Mouse (Mus musculus) brain, adult 2 months (tissue): ENCODE results near the gene Psmd13.

ENCODE experiments used
- DNase-seq: peaks from one replicate; pipeline ENCODE4 v3.0.0; 2011; ENCODE audit warnings: low read depth, low spot score

Psmd13 gene

DNA sequence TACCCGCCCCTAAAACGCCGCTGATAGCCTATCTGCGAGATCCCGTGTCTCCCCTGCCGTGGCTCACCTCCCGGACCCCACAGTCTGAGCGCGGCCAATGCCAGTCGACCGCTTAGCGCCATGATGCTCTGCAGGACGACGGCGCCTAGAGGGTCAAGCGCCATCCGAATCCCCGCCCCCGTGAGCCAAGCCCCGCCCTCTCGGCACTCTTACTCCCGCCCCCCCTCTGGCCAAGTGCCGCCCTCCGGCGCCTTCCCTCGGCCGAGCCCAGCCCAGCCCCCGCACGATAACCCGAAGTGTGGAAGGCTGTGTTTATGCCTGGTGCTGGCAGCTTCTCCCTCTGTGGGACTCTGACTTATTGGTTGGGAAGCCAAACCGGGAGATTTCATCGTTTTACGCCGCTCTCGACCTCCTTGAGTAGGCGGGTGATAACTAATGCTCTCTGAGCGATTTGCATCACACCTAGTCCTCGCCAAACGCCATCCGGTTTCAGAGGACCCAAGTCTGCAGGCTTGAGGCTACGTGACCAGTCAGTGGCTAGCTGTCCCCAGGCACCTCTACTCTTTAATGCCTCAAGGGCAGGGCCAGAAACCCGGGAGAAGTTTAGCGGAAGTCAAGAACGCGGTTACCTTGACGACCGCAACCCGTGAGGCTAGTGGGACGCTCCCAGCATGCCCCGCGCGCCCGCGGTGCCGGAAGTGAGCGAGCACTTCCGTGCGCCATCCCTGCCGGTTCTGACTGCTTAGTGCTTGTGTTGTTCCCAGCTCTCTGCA lies at the start of gene Psmd13, which contains the start of gene Sirt3:
Psmd13 (plus strand) TSS at position 273 of the 773 bp plus-strand sequence.
Sirt3 (minus strand) TSS at position 614 of the 773 bp plus-strand sequence.
- peak; percentile 98 for DNase-seq

DNA sequence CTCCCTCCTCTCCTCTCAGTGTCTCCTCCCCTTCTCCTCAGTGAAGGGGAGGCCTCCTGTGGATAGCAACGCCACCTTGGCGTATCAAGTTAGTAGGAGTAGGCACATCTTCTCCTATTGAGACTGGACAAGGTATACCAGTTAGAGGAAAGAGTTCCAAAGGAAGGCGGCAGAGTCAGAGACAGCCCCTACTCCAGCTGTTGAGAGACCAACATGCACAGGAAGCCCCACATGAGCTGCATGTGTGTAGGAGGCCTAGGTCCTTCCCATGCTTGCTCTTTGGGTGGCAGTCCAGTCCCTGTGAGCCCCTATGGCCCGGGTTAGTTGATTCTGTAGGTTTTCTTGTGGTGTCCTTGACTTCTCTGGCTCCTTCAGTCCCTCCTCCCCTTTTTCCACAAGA lies 48.4 kb upstream of the Psmd13 start:
- DNase-seq, result no peak

DNA sequence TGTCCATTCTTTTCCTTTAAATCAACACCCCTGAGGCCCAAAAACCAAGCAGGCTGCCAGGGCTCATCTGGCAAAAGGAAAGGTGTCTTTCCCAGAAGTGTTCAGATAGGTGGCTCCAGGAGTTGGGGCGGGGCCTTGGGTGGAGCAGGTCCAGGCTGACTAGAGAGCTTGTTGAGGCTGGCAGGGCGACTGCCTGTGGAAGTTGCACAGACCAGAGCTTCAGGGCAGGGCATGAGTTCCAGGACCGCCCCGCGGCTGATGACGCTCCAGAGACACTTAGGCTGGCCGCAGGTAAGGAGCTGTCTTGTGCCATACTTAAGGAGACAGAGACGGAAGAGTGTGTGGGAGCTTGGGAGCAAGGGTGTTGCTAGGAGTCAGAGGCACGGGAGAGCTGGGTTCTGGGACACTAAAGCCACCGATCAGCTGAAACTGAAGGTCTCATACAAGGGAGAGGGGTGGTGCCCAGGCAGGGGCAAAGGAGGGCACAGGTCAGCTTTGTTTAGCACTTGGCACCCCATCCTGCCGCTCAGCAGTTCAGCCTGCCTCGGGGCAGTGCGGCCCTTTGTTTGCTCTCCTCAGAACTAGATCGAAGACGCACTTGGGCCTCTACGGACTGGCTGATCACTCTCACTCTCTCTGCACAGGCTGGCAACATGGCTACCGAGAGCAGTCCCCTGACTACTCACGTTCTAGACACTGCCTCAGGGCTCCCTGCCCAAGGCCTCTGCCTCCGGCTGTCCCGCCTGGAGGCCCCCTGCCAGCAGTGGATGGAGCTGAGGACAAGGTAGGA lies 46.6 kb upstream of the Psmd13 start, which contains the start of gene Urah:
Urah (plus strand) TSS at position 51 of the 790 bp plus-strand sequence.
- DNase-seq, result no peak

DNA sequence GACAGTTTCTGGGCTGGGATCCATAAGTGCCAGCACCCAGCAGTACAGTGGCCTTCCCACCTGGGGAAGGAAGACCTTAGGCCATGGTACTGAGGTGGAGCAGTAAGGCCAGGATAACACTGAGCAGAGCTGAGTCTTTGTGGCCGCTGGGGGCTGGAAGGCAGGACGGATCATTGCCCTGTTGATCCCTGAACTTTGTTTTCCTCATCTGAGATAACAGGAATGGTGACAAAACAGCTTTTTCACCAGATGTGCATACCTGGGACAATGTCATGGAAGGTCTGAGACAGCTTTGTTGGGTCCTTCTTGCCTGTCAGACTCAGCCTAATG lies 46.0 kb upstream of the Psmd13 start:
- DNase-seq, result no peak

DNA sequence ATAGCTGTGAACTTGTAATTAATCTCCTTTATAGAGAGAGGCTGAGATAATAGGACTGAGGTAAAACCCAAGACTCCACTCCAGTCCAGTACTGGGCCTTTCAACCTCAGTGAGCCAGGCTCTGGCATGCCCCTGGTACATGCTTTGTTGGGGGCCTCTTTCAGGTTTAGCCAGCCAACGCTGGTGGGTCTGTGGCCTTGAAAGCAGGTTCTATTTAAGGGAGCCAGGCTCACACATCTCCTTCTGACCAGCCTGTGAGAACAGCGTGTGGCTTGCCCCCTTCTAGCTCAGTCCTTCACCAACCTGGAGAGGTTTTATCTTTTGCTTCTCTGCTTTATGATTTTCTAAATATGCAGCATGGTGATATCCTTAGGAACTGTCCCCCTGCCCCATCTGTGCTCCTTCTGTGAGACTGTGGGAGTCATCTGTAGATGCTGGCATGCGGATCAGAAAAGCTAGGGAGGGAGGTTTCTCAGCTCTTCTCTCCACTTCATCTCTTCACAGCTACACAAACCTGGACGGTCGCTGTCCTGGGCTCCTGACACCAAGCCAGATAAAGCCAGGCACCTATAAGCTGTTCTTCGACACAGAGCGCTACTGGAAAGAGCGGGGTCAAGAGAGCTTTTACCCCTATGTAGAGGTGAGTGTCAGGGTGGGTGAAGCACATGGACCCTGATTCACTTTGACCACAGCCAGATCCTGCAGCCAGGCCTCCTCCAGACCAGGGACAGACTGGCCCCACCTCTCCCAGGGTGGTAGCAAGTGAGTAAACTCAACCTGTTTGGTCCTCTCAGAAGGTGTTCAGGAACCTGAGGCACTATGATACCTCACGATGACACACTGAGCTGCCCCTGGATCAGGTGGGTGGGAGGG lies 45.3 kb upstream of the Psmd13 start:
- DNase-seq, result peak; percentile 74

DNA sequence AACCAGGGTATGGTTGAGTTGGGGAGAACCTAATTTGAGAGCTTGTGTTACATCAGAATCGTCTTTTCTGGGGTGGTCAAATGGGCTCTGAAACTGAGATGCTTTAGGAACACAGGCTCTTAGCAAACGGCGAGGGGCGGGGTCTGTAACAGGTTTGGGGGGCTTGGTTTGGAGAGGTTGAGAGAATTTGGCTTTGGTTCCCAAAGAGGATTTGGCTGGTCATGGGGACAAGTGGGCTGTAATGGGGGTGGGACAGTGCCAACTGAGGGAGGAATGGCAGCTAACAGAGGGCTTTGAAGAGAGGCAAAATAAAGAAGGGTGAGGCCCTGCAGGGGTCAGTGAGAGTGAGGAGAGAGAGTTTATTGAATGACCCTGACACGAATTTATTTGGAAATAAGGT lies 42.2 kb upstream of the Psmd13 start:
- DNase-seq, result no peak

DNA sequence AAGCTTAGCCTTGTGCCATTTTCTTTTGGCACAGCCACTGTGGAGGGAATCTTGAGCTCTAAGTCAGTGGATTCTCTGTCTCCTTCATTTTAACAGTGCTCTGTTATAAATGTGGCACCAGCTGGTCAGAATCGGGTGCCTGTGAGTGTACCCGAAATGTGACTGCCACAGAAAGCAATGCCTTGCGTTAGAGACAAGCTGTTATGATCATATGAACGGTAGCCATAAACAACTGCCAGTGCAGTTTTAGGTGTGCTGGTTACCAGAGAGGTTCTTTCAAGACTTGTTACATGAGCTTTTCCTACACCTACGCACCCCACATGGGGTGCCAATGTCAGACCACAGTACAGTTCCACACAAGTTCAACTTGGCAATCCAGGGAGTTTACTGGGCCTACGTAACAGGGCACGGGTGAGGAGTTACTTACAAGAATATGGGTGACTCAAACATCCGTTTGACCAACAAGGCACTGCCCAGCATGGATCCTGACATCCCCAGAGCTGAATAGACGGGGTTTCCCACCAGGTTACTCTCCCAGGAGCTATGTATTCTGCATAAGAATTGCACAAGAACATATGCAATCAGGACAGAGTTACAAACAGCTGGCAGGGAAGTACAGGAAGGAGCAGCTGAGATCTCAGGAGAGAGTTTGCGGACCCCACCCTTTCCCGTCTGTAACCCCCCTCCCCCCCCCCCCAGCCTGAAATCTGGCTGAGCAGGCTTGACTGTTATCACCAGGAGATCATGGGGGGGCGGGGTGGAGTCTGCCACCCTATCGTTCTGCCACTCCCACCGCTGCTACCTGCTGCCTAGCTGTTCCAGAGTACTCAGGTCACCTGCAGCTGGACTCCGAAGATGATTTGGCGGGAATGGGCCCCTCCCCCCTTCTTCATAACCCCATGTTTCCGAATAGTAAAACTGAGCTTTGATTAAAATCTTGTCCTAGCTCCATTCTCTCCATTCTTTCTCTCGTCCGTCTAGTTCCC lies 40.7 kb upstream of the Psmd13 start:
- peak; percentile 55 for DNase-seq

DNA sequence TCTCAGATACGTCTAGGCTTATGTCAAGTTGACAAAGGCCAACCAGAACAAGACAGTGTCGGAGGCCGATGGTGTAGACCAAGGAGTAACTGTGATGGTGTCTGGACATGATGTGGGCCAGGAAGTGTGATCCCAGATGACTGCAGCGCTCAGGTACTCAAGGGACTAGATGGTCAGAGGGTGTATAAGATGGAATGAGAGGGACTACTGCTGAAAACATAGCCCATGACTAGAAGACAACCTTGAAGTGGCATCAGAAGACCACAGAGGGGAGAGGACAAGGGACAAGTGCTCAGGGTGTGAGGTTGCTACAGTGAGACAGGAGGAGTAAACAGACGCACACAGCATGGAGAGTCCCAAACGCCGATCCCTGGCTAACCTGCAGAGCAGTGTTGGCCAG lies 38.0 kb upstream of the Psmd13 start:
- DNase-seq, result no peak

DNA sequence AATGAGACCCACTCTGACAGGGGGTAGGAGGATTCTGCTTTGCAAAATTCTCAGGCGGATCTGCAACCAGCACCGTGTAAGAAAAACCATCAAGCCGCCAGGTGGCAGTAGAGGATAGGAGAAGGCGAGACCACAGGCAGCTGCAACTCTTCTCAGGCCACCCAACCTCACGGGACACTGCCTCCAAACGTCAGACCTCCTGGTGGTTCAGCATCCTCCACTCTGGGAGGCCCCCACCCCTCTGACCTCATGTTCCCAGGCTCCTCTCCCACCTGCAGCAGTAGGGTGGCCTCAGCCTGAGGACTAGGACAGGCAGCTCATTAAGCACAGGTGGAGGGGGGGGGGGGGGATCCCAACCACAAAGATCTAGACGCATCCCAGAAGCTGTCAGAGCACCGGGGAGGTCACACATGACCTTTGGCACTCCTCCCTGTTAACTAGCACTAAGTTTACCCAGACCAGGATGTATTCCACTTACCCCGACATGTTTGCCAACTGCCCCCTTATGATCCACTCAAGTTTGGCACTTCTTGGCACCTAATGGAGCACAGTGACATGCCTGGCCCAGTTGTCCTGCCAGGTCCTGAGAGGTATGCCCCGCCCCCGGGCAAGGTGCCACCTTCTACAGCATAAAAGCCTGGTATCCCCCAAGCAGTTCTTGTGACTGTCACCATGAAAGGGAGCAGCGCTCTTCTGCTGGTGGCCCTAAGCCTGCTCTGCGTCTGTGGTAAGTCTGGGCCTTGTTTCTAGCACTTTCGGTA lies 36.7 kb upstream of the Psmd13 start, which contains the start of gene Scgb1c1:
Scgb1c1 (plus strand) TSS at position 643 of the 761 bp plus-strand sequence.
- DNase-seq, result peak; percentile 93

DNA sequence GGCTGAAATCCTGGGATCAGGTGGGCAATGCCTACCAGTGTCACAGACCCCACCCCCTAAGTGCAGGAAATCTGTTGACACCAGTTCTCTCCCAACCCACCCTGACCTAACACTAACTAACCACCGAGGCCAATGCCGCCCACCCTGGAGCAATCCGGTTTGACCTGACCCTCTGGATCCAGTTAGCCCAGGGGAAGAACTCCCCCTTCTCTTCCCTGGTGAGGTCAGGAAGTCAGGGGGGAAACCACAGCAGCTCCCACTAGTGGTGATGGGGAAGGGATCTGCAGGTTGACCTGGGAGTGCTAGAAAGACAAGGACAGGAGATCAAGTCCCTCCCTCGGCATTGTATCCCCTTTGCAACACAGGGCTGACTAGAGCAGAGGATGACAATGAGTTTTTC lies 36.1 kb upstream of the Psmd13 start:
- no peak for DNase-seq

DNA sequence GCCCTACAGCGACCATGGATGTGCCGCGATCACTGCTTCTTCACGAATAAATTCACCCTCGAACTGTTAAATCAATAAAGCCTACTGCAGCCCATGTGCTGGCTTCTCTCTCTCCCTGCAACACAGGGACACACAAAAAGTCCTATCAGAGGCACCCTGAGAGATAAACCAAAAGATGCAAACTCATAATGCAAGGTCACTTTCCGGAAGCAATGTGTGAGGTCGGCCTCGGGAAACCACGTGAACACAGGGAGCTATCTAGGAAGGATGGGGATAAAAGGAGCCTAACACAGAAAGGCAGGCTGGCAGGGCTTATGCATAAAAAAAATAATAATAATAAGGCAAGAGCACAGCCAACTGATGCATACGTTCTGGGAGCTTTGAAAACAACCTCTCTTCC lies 35.1 kb upstream of the Psmd13 start:
- no peak for DNase-seq

DNA sequence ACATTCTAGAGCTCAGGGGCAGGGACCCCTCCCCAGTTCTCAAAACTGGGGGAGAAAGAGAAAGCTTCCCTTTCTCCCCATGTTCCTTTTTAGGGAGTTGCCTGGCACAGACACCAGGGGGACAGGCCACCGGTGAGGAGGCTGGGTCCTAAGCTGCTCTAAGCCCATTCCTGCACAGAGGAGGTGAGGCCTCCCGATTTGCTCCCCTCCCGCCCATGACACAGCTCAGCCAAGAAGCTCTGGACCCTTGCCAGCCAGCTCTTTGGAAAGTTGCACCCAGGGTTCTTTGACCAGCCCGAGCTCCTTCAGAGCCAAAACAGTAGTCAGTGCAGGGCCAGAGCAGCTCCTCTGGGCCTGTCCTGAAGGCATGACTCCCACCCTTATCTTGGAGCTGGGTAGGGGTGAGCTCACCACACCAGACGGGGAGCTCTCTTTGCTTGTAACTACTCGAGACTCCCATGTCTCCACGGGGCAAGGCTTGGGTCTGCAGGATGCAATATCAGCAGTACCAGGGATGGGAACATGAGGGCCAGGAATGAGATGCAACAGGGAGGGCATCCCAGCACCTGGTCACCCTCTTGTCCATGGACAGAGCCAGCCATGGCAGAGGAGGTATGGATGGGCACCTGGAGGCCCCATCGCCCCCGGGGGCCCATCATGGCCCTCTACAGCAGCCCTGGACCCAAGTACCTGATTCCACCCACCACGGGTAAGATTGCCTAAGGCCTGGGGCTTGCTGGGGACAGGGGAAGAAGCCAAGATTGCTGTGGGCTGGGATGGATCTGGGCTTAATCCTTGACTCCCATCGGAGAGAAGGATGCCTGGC lies 33.8 kb upstream of the Psmd13 start, which contains the start of gene Odf3:
Odf3 (plus strand) TSS at position 51 of the 826 bp plus-strand sequence.
- no peak for DNase-seq

DNA sequence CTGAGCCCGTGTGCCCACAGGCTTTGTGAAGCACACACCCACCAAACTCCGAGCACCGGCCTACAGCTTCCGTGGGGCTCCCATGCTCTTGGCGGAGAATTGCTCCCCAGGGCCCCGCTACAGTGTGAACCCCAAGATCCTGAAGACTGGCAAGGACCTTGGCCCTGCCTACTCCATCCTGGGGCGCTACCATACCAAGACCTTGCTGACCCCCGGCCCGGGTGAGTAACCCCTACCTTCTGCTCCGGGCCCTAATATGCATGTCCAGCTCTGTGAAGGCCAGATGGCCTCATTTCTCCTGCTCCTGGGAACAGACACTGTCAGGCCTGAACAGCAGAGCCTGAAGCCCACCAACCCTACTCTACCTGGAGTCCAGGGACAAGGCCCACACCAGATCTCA lies 33.2 kb upstream of the Psmd13 start:
- no peak for DNase-seq

DNA sequence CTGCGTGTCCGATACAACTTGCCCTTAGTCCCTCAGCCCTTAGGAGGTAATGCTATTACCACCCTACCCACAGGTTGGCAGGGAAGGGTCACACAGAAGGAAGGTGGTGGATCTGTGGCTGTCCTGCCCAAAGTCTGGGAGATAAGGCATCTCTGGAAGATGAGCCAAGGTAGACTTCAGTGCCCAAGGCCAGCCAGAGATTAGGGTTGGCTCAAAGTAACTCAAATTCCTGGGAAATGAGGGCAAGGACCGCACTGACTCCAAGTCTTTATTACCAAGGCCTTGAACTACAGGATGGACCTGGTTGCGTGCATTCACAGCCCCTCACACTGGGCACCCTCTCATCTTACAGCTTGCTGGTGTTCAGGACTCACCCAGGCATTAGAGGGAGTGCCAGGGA lies 29.9 kb upstream of the Psmd13 start:
- no peak for DNase-seq

DNA sequence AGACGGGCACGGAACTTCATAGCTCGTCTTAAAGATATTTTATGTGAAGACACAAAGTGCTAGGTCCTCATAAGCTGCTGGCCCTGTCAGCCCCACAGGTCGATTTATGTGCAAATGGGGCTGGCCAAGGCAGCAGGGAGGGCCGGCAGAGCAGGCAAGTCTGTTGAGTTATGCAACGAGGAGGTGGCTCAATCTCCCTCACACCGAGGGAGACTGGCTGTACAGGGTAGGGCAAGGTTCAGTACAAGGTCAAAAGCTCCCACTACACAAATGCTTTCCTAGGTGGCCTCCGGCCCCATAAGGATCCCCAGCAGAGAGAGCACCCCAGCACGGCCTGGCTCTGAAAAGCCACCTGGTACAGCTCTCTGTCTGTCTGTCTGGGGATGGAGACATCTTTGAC lies 28.4 kb upstream of the Psmd13 start:
- DNase-seq, result no peak

DNA sequence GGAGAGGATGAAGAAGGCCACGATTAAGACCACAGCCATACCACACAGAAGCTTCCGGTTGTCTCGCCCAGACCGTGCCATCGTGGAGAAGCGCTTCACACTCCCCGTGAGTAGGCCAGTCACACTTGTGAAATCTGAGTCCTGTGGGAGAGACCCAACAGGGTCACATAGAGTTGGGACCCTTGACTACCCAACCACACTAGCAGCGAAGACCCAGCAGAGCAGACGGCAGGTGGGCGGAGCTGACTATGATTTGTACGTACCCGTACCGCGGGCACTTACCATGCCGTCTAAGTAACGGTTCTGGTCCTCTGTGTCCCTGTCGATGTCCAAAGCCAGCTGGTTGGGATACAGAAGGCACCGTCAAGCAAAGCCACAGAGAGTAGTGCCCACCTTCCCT lies 27.3 kb upstream of the Psmd13 start:
- DNase-seq, result no peak

DNA sequence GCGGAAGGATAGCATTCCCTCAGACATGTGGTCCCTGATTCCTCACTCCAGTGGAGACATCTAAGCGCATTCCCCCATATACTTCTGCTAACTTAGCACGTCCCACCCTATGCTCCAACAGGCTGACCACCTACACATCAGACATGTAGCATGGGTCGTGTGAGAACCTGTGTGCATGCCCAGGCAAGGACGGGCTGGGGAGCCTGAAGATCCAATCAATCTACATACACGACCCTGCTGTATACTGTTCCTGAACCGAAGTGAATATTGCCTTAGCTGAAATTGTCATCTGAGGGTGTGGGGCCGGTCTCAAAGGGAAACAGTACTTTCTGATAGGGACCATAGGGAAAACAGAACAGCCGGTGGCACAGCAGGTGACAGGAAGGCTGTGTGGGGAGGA lies 26.6 kb upstream of the Psmd13 start:
- no peak for DNase-seq

DNA sequence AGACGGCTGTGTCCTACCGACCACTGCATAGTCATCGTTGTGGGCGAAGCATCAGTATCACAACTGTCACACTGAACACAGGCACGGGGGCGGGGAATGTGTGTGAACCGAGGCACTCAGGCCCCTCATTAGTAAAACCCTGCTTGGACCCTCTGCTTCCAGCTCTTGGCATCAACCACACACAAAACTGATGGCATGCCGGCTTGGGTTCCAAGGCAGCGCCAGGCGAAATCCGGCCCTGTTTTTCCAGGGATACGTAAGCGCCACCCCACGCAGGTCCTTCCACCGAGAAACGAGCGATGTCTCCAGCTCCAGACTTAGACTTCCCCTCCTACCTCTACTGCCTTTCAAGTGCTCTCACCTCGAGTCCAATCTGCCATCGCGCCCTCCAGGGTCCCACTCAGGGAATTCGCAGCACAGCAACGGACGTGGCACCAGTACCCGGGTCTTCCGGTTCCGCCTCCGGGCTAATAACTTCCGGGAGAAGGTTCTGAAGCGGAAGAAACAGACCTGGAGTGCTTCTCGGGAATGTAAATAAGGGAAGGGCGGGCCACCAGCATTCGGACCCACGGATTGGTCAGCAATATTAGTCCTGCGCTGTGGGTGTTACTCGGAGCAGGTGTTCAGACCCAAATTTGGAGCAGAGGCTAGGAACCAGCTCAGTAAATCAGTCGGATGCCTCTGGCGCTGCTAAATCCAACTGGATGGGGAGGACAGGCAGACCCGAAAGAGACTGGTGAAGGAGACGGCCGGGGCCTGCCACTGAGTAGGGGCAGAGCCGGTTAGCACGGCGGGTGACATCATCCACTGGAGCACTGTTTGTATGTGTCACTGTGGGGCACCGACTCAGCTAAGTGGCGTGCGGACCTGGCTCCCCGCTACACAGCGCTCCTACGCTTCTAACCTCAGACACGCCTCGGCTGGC lies 25.6 kb upstream of the Psmd13 start, which contains the start of gene Gm45785:
Gm45785 (minus strand) TSS at position 472 of the 925 bp plus-strand sequence.
- peak; percentile 98 for DNase-seq
